Mouse (Mus musculus): ENCODE measurements around the gene Asxl2. TPM values are rescaled to one million over a fixed set of nuclear protein-coding genes. Genes with fewer than 3 reads are reported as not detected.
"Not testable (repeated sequence)": the region's sequence is repeated elsewhere in the genome, so short reads cannot be mapped to it uniquely, and the experiment has no call there.

Gene Asxl2
- total and polyA plus RNA-seq, 2 experiments: 4.2 to 18.3 TPM

DNA sequence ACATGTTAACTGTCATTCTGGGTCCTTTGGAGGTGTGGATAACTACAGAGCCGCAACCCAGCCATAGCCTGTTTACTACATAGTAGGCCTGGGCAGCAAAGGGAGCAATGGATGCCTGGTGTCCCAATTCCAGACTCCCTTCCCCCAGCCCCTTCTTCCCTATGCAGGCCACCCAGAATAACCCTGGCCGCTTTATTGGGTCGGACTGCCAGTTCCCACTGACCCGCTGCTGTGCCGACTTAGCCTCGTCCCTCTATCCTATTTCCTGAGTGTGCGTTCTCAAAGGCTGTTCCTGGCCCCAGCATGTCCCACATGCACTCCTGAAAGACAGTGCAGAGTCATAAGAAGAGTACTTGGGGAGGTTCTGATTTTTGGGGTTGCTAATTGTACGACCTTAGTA, 29.7 kb upstream of the Asxl2 start:
- Histone ChIP-seq H3K36me3 (ENCODE audit: control insufficient read depth, insufficient read depth, low read length) (no peaks in the 10 kb centered on the region), H3K27ac (replicated peaks; ENCODE audit: insufficient read depth, low read depth, low read length) (no peak overlapping the region), H3K4me1 (ENCODE audit: control insufficient read depth, insufficient read depth, low read length) (no peaks in the 10 kb centered on the region), H3K4me3 (ENCODE audit: insufficient read depth, low read depth, low read length) (no peak overlapping the region), H3K79me2 (ENCODE audit: control insufficient read depth, insufficient read depth, low read length) (no peaks in the 10 kb centered on the region), H3K9ac (ENCODE audit: low read depth, low read length) (no peak overlapping the region), H3K27me3 (ENCODE audit: control insufficient read depth, insufficient read depth, low read length) (no peaks in the 10 kb centered on the region)
- 90% methylated on average over 8 of the region's 8 CpGs for WGBS
- DNase-seq (ENCODE audit: extremely low read depth, low read depth, low spot score): no peak
- TF ChIP-seq CTCF (IDR thresholded peaks at IDR 0.05; ENCODE audit: low read depth, low read length) (no peak), POLR2A (IDR thresholded peaks at IDR 0.05; ENCODE audit: extremely low read depth, insufficient read depth, low read length) (no peak)

GRCm38 (mm10) chr12:3405662-3406061, 21.0 kb upstream of the Asxl2 start:
- H3K4me1 ChIP-seq (ENCODE audit: control insufficient read depth, insufficient read depth, low read length); H3K27ac ChIP-seq (replicated peaks; ENCODE audit: insufficient read depth, low read depth, low read length); H3K9ac ChIP-seq (ENCODE audit: low read depth, low read length); H3K27me3 ChIP-seq (ENCODE audit: control insufficient read depth, insufficient read depth, low read length); H3K79me2 ChIP-seq (ENCODE audit: control insufficient read depth, insufficient read depth, low read length); H3K36me3 ChIP-seq (ENCODE audit: control insufficient read depth, insufficient read depth, low read length); H3K4me3 ChIP-seq (ENCODE audit: insufficient read depth, low read depth, low read length); DNase-seq (ENCODE audit: extremely low read depth, low read depth, low spot score): not testable (repeated sequence)
- 92% methylated on average over 3 of the region's 3 CpGs for WGBS

GRCm38 (mm10) chr12:3406585-3406984, 20.1 kb upstream of the Asxl2 start:
- 91% methylated on average over 6 of the region's 6 CpGs for WGBS
- no peaks in the 10 kb centered on the region for H3K36me3 ChIP-seq (ENCODE audit: control insufficient read depth, insufficient read depth, low read length)
- no peak for TF ChIP-seq POLR2A (IDR thresholded peaks at IDR 0.05; ENCODE audit: extremely low read depth, insufficient read depth, low read length)
- no peak for TF ChIP-seq CTCF (IDR thresholded peaks at IDR 0.05; ENCODE audit: low read depth, low read length)

DNA sequence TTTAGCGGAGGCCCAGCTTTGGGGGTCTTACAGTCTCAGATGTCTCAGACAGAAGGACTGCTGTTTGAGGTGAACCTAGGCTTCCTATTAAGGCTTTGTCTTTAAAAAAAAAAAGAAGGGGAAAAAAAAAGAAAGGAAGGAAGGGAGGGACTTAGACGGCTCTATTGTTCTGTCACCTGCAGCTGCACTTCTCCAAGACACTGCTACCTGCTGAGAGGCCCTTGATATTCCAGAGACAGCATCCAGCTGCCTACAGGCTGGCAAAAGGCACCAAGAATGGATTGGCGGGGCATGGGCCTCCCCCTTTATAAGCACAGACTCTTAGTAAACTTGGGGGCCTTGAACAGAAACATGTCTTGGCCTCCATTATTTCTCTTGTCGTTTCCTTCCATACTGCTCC, 11.7 kb upstream of the Asxl2 start:
- TF ChIP-seq POLR2A (IDR thresholded peaks at IDR 0.05; ENCODE audit: extremely low read depth, insufficient read depth, low read length) (no peak), CTCF (IDR thresholded peaks at IDR 0.05; ENCODE audit: low read depth, low read length) (no peak)
- Histone ChIP-seq H3K4me3 (ENCODE audit: insufficient read depth, low read depth, low read length) (no peak overlapping the region), H3K79me2 (ENCODE audit: control insufficient read depth, insufficient read depth, low read length) (no peaks in the 10 kb centered on the region), H3K27me3 (ENCODE audit: control insufficient read depth, insufficient read depth, low read length) (no peaks in the 10 kb centered on the region), H3K4me1 (ENCODE audit: control insufficient read depth, insufficient read depth, low read length) (no peaks in the 10 kb centered on the region), H3K27ac (replicated peaks; ENCODE audit: insufficient read depth, low read depth, low read length) (no peak overlapping the region), H3K36me3 (ENCODE audit: control insufficient read depth, insufficient read depth, low read length) (no peaks in the 10 kb centered on the region), H3K9ac (ENCODE audit: low read depth, low read length) (no peak overlapping the region)
- no peak for DNase-seq (ENCODE audit: extremely low read depth, low read depth, low spot score)
- WGBS: 95% methylated on average over 4 of the region's 4 CpGs

More at GRCm38 (mm10) chr12:3406585-3406984, 20.1 kb upstream of the Asxl2 start:
- H3K27me3 ChIP-seq (ENCODE audit: control insufficient read depth, insufficient read depth, low read length): no peaks in the 10 kb centered on the region
- H3K4me3 ChIP-seq (ENCODE audit: insufficient read depth, low read depth, low read length): no peak overlapping the region
- H3K4me1 ChIP-seq (ENCODE audit: control insufficient read depth, insufficient read depth, low read length): no peaks in the 10 kb centered on the region
- DNase-seq (ENCODE audit: extremely low read depth, low read depth, low spot score): no peak
- no peaks in the 10 kb centered on the region for H3K79me2 ChIP-seq (ENCODE audit: control insufficient read depth, insufficient read depth, low read length)
- no peak overlapping the region for H3K9ac ChIP-seq (ENCODE audit: low read depth, low read length)
- H3K27ac ChIP-seq (replicated peaks; ENCODE audit: insufficient read depth, low read depth, low read length): no peak overlapping the region

GRCm38 (mm10) chr12:3418761-3419160, 7.9 kb upstream of the Asxl2 start:
- Histone ChIP-seq H3K4me3 (ENCODE audit: insufficient read depth, low read depth, low read length) (no peak overlapping the region), H3K27me3 (ENCODE audit: control insufficient read depth, insufficient read depth, low read length) (no peaks in the 10 kb centered on the region), H3K4me1 (ENCODE audit: control insufficient read depth, insufficient read depth, low read length) (no peaks in the 10 kb centered on the region), H3K36me3 (ENCODE audit: control insufficient read depth, insufficient read depth, low read length) (peaks cover 2% of the 10 kb centered on the region; the same call in 1 of the 2 replicates), H3K9ac (ENCODE audit: low read depth, low read length) (no peak overlapping the region), H3K27ac (replicated peaks; ENCODE audit: insufficient read depth, low read depth, low read length) (no peak overlapping the region), H3K79me2 (ENCODE audit: control insufficient read depth, insufficient read depth, low read length) (peaks cover 5% of the 10 kb centered on the region; the same call in 1 of the 2 replicates)
- WGBS: 78% methylated on average over 3 of the region's 3 CpGs
- DNase-seq (ENCODE audit: extremely low read depth, low read depth, low spot score): no peak
- TF ChIP-seq POLR2A (IDR thresholded peaks at IDR 0.05; ENCODE audit: extremely low read depth, insufficient read depth, low read length): no peak

- DNase-seq (ENCODE audit: extremely low read depth, low read depth, low spot score): no peak
- WGBS: 72% methylated on average over 2 of the region's 2 CpGs
These were observed 6.1 kb upstream of the Asxl2 start for GRCm38 (mm10) chr12:3420519-3420918.

More at GRCm38 (mm10) chr12:3420519-3420918, 6.1 kb upstream of the Asxl2 start:
- Histone ChIP-seq H3K27me3 (ENCODE audit: control insufficient read depth, insufficient read depth, low read length) (no peaks in the 10 kb centered on the region), H3K9ac (ENCODE audit: low read depth, low read length) (no peak overlapping the region), H3K4me1 (ENCODE audit: control insufficient read depth, insufficient read depth, low read length) (peaks cover 9% of the 10 kb centered on the region), H3K79me2 (ENCODE audit: control insufficient read depth, insufficient read depth, low read length) (peaks cover 8% of the 10 kb centered on the region; the same call in 1 of the 2 replicates), H3K4me3 (ENCODE audit: insufficient read depth, low read depth, low read length) (no peak overlapping the region), H3K36me3 (ENCODE audit: control insufficient read depth, insufficient read depth, low read length) (peaks cover 2% of the 10 kb centered on the region; the same call in 1 of the 2 replicates), H3K27ac (replicated peaks; ENCODE audit: insufficient read depth, low read depth, low read length) (no peak overlapping the region)
- TF ChIP-seq CTCF (IDR thresholded peaks at IDR 0.05; ENCODE audit: low read depth, low read length): no peak
- TF ChIP-seq POLR2A (IDR thresholded peaks at IDR 0.05; ENCODE audit: extremely low read depth, insufficient read depth, low read length): no peak
